Mouse (Mus musculus) urinary bladder, postnatal 25 days (tissue): ENCODE data around the gene Ankfn1.

Experiments used
- DNase-seq: peaks from one replicate; pipeline ENCODE4 v3.0.0; 2022; ENCODE audit warnings: low spot score

Gene Ankfn1

GRCm38 (mm10) chr11:89673916-89674507, 103.4 kb downstream of the Ankfn1 start:
- no peak for DNase-seq

- DNase-seq = no peak
Measured at GRCm38 (mm10) chr11:89672510-89673085, 104.9 kb downstream of the Ankfn1 start.

- no peak for DNase-seq
Measured at GRCm38 (mm10) chr11:89665170-89665880, 112.1 kb downstream of the Ankfn1 start.

GRCm38 (mm10) chr11:89659048-89659447, 118.4 kb downstream of the Ankfn1 start:
- DNase-seq = no peak

- no peak for DNase-seq
Measured at GRCm38 (mm10) chr11:89656556-89656955, 120.9 kb downstream of the Ankfn1 start.

GRCm38 (mm10) chr11:89635740-89636139, 141.7 kb downstream of the Ankfn1 start:
- no peak for DNase-seq

GRCm38 (mm10) chr11:89631315-89631714, 146.1 kb downstream of the Ankfn1 start:
- no peak for DNase-seq

GRCm38 (mm10) chr11:89628562-89628961, 148.9 kb downstream of the Ankfn1 start:
- no peak for DNase-seq

GRCm38 (mm10) chr11:89627232-89627631, 150.2 kb downstream of the Ankfn1 start:
- no peak for DNase-seq

- no peak for DNase-seq
Measured at GRCm38 (mm10) chr11:89623698-89624445, 153.6 kb downstream of the Ankfn1 start.

GRCm38 (mm10) chr11:89619955-89620354, 157.5 kb downstream of the Ankfn1 start:
- DNase-seq = no peak

GRCm38 (mm10) chr11:89615806-89616205, 161.6 kb downstream of the Ankfn1 start:
- DNase-seq = no peak

- DNase-seq = no peak
Measured at GRCm38 (mm10) chr11:89611596-89611995, 165.9 kb downstream of the Ankfn1 start.

- no peak for DNase-seq
Measured at GRCm38 (mm10) chr11:89608071-89608470, 169.4 kb downstream of the Ankfn1 start.

GRCm38 (mm10) chr11:89607270-89607669, 170.2 kb downstream of the Ankfn1 start:
- DNase-seq = no peak

- DNase-seq = no peak
Measured at GRCm38 (mm10) chr11:89606346-89606745, 171.1 kb downstream of the Ankfn1 start.

GRCm38 (mm10) chr11:89602966-89603365, 174.5 kb downstream of the Ankfn1 start:
- DNase-seq = no peak

- DNase-seq = no peak
Measured at GRCm38 (mm10) chr11:89600921-89601515, 176.4 kb downstream of the Ankfn1 start.

- no peak for DNase-seq
Measured at GRCm38 (mm10) chr11:89590273-89590874, 187.1 kb downstream of the Ankfn1 start.

GRCm38 (mm10) chr11:89586341-89586740, 191.1 kb downstream of the Ankfn1 start:
- DNase-seq = no peak

- DNase-seq = no peak
Measured at GRCm38 (mm10) chr11:89579826-89580225, 197.6 kb downstream of the Ankfn1 start.

- DNase-seq = no peak
Measured at GRCm38 (mm10) chr11:89579111-89579510, 198.3 kb downstream of the Ankfn1 start.
